Mouse (Mus musculus): ENCODE results near the gene Rab43. TPM values are rescaled to one million over a fixed set of nuclear protein-coding genes. Genes with fewer than 3 reads are reported as not detected.

Rab43 gene
- polyA plus RNA-seq, 1 experiment from 2014 or later, result 11.3 TPM

- H3K4me3 ChIP-seq (ENCODE audit: low read length), result no peak overlapping the region
- H3K36me3 ChIP-seq (ENCODE audit: control insufficient read depth, insufficient read depth, low read length), result no peaks in the 10 kb centered on the region
- no peak overlapping the region for H3K9ac ChIP-seq (ENCODE audit: low read depth, low read length)
- no peak overlapping the region for H3K4me2 ChIP-seq (ENCODE audit: low read depth, low read length)
- H3K4me1 ChIP-seq (ENCODE audit: control insufficient read depth, insufficient read depth, low read length), result 0 out of 2 replicates have a peak, but pooled peaks cover 6% of the 10 kb centered on the region
- H3K27me3 ChIP-seq (replicated peaks; ENCODE audit: control insufficient read depth, insufficient read depth, low read length), result no peaks in the 10 kb centered on the region
- no peak for ATAC-seq
- H3K9me3 ChIP-seq (ENCODE audit: control insufficient read depth, low read length), result no peaks in the 10 kb centered on the region
- no peak overlapping the region for H3K27ac ChIP-seq (ENCODE audit: low read length)
- 52% methylated on average over 3 of the region's 3 CpGs for WGBS
These were observed 65.9 kb downstream of the Rab43 start for GRCm38 (mm10) chr6:87746059-87746458.

GRCm38 (mm10) chr6:87745301-87745700 lies 66.7 kb downstream of the Rab43 start:
- Histone ChIP-seq H3K27me3 (replicated peaks; ENCODE audit: control insufficient read depth, insufficient read depth, low read length) (no peaks in the 10 kb centered on the region), H3K27ac (ENCODE audit: low read length) (no peak overlapping the region), H3K4me3 (ENCODE audit: low read length) (no peak overlapping the region), H3K4me1 (ENCODE audit: control insufficient read depth, insufficient read depth, low read length) (0 out of 2 replicates have a peak, but pooled peaks cover 6% of the 10 kb centered on the region), H3K36me3 (ENCODE audit: control insufficient read depth, insufficient read depth, low read length) (no peaks in the 10 kb centered on the region), H3K9ac (ENCODE audit: low read depth, low read length) (no peak overlapping the region), H3K4me2 (ENCODE audit: low read depth, low read length) (no peak overlapping the region), H3K9me3 (ENCODE audit: control insufficient read depth, low read length) (no peaks in the 10 kb centered on the region)
- WGBS, result 39% methylated on average over 1 of the region's 1 CpGs
- ATAC-seq, result no peak

- Histone ChIP-seq H3K9ac (ENCODE audit: low read depth, low read length) (no peak overlapping the region), H3K27me3 (replicated peaks; ENCODE audit: control insufficient read depth, insufficient read depth, low read length) (no peaks in the 10 kb centered on the region), H3K4me1 (ENCODE audit: control insufficient read depth, insufficient read depth, low read length) (0 out of 2 replicates have a peak, but pooled peaks cover 6% of the 10 kb centered on the region), H3K9me3 (ENCODE audit: control insufficient read depth, low read length) (no peaks in the 10 kb centered on the region), H3K4me3 (ENCODE audit: low read length) (no peak overlapping the region), H3K36me3 (ENCODE audit: control insufficient read depth, insufficient read depth, low read length) (no peaks in the 10 kb centered on the region), H3K27ac (ENCODE audit: low read length) (no peak overlapping the region), H3K4me2 (ENCODE audit: low read depth, low read length) (no peak overlapping the region)
- WGBS, result 89% methylated on average over 3 of the region's 3 CpGs
- ATAC-seq, result no peak
These were observed 67.3 kb downstream of the Rab43 start for GRCm38 (mm10) chr6:87744632-87745031.

GRCm38 (mm10) chr6:87743281-87743680 lies 68.7 kb downstream of the Rab43 start:
- no peaks in the 10 kb centered on the region for H3K36me3 ChIP-seq (ENCODE audit: control insufficient read depth, insufficient read depth, low read length)
- ATAC-seq, result no peak
- H3K4me1 ChIP-seq (ENCODE audit: control insufficient read depth, insufficient read depth, low read length), result 0 out of 2 replicates have a peak, but pooled peaks cover 6% of the 10 kb centered on the region
- H3K9me3 ChIP-seq (ENCODE audit: control insufficient read depth, low read length), result no peaks in the 10 kb centered on the region
- no peak overlapping the region for H3K4me3 ChIP-seq (ENCODE audit: low read length)
- H3K9ac ChIP-seq (ENCODE audit: low read depth, low read length), result no peak overlapping the region
- no peaks in the 10 kb centered on the region for H3K27me3 ChIP-seq (replicated peaks; ENCODE audit: control insufficient read depth, insufficient read depth, low read length)
- WGBS, result 77% methylated on average over 5 of the region's 5 CpGs
- no peak overlapping the region for H3K27ac ChIP-seq (ENCODE audit: low read length)
- no peak overlapping the region for H3K4me2 ChIP-seq (ENCODE audit: low read depth, low read length)

- H3K4me2 ChIP-seq (ENCODE audit: low read depth, low read length), result no peak overlapping the region
- no peaks in the 10 kb centered on the region for H3K9me3 ChIP-seq (ENCODE audit: control insufficient read depth, low read length)
- H3K27me3 ChIP-seq (replicated peaks; ENCODE audit: control insufficient read depth, insufficient read depth, low read length), result no peaks in the 10 kb centered on the region
- H3K27ac ChIP-seq (ENCODE audit: low read length), result no peak overlapping the region
- WGBS, result 80% methylated on average over 5 of the region's 5 CpGs
- no peaks in the 10 kb centered on the region for H3K36me3 ChIP-seq (ENCODE audit: control insufficient read depth, insufficient read depth, low read length)
- no peak overlapping the region for H3K4me3 ChIP-seq (ENCODE audit: low read length)
- H3K4me1 ChIP-seq (ENCODE audit: control insufficient read depth, insufficient read depth, low read length), result 0 out of 2 replicates have a peak, but pooled peaks cover 6% of the 10 kb centered on the region
- no peak for ATAC-seq
- H3K9ac ChIP-seq (ENCODE audit: low read depth, low read length), result no peak overlapping the region
These were observed 69.2 kb downstream of the Rab43 start for GRCm38 (mm10) chr6:87742804-87743203.

- no peak overlapping the region for H3K9ac ChIP-seq (ENCODE audit: low read depth, low read length)
- no peaks in the 10 kb centered on the region for H3K36me3 ChIP-seq (ENCODE audit: control insufficient read depth, insufficient read depth, low read length)
- H3K4me2 ChIP-seq (ENCODE audit: low read depth, low read length), result no peak overlapping the region
- H3K27me3 ChIP-seq (replicated peaks; ENCODE audit: control insufficient read depth, insufficient read depth, low read length), result no peaks in the 10 kb centered on the region
- no peak overlapping the region for H3K4me3 ChIP-seq (ENCODE audit: low read length)
- 0 out of 2 replicates have a peak, but pooled peaks cover 6% of the 10 kb centered on the region for H3K4me1 ChIP-seq (ENCODE audit: control insufficient read depth, insufficient read depth, low read length)
- no peak for ATAC-seq
- H3K9me3 ChIP-seq (ENCODE audit: control insufficient read depth, low read length), result no peaks in the 10 kb centered on the region
- H3K27ac ChIP-seq (ENCODE audit: low read length), result no peak overlapping the region
- WGBS, result 83% methylated on average over 8 of the region's 8 CpGs
These were observed 70.0 kb downstream of the Rab43 start for GRCm38 (mm10) chr6:87741978-87742377.

- Histone ChIP-seq H3K36me3 (ENCODE audit: control insufficient read depth, insufficient read depth, low read length) (no peaks in the 10 kb centered on the region), H3K4me1 (ENCODE audit: control insufficient read depth, insufficient read depth, low read length) (no peaks in the 10 kb centered on the region), H3K9me3 (ENCODE audit: control insufficient read depth, low read length) (no peaks in the 10 kb centered on the region), H3K9ac (ENCODE audit: low read depth, low read length) (no peak overlapping the region), H3K4me3 (ENCODE audit: low read length) (no peak overlapping the region), H3K27ac (ENCODE audit: low read length) (no peak overlapping the region), H3K27me3 (replicated peaks; ENCODE audit: control insufficient read depth, insufficient read depth, low read length) (no peaks in the 10 kb centered on the region), H3K4me2 (ENCODE audit: low read depth, low read length) (no peak overlapping the region)
- no peak; the same call in 1 of the 2 replicates for ATAC-seq
These were observed 71.5 kb downstream of the Rab43 start for GRCm38 (mm10) chr6:87740496-87740895.

GRCm38 (mm10) chr6:87739898-87740297 lies 72.1 kb downstream of the Rab43 start:
- no peak for ATAC-seq
- Histone ChIP-seq H3K9ac (ENCODE audit: low read depth, low read length) (no peak overlapping the region), H3K4me1 (ENCODE audit: control insufficient read depth, insufficient read depth, low read length) (no peaks in the 10 kb centered on the region), H3K9me3 (ENCODE audit: control insufficient read depth, low read length) (no peaks in the 10 kb centered on the region), H3K4me3 (ENCODE audit: low read length) (no peak overlapping the region), H3K36me3 (ENCODE audit: control insufficient read depth, insufficient read depth, low read length) (no peaks in the 10 kb centered on the region), H3K4me2 (ENCODE audit: low read depth, low read length) (no peak overlapping the region), H3K27me3 (replicated peaks; ENCODE audit: control insufficient read depth, insufficient read depth, low read length) (no peaks in the 10 kb centered on the region), H3K27ac (ENCODE audit: low read length) (no peak overlapping the region; the same call in 1 of the 2 replicates)
- 39% methylated on average over 6 of the region's 6 CpGs for WGBS

Data from intestine, embryonic 16.5 days (tissue).